Mouse (Mus musculus) heart, adult 2 months (tissue): ENCODE results near the gene Bpifa5.

Source experiments
- CTCF ChIP-seq: fragments of 200-600 bp; IDR thresholded peaks from 2 replicates; pipeline ENCODE4 v1.8.1; 2022; ENCODE audit warnings: antibody characterized with exemption, mild to moderate bottlenecking, moderate library complexity
- POLR2A ChIP-seq: fragments of 200-500 bp; IDR thresholded peaks from 2 replicates; pipeline ENCODE4 v1.6.1; 2011; ENCODE audit warnings: mild to moderate bottlenecking, low read depth, low read length, control low read depth; ENCODE audit not compliant: insufficient read depth

DNA sequence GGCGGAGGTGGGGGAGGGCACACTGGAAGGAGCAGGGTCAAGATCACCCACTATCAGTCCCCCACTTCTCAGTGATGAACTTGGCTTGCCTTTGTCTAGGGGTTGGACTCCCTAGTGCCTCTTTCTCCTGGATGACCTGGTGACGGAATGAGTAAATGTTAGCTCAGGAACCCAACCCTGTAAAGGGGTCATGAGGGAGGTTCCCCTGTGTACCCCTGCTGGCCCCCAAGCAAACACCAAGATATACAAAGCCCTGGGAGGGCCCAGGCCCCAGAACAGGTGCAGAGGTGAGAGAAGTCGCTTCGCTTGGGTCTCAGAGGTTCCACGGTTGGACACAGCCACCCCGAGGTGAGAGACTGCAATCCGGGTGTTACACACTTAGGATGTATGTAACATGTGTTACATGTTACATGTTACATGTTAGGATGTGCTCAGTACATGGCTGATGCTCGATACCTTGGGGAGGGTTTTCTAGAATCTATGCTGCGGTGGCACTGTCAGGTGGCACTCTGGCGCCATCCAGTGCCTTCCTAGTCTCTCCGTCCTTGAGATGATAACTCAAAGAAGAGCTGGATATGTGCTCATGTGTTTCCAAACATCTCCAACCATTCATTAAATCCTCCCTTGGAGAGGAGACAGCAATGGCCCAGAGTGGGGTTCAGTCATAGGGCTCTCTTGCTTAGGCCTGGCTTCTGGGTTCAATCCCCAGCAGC is 28.3 kb downstream of the Bpifa5 start, which contains the start of gene Bpifb1:
- TF ChIP-seq CTCF, result peak; percentile 19; the same call in 1 of the 2 replicates
- TF ChIP-seq POLR2A, result no peak
